Mouse (Mus musculus): ENCODE measurements around the gene Kcne2. TPM values are rescaled to one million over a fixed set of nuclear protein-coding genes. Genes with fewer than 3 reads are reported as not detected.

Gene Kcne2
- 0.15 and 0.24 TPM in 2 replicates for polyA plus RNA-seq (2014; fragmentation: Nextera tagmentation; extraction: Ambion mirVana)

- H3K9ac ChIP-seq (replicated peaks; ENCODE audit: low read depth, low read length), result no peak within 1 kb of the TSS
- H3K4me1 ChIP-seq (ENCODE audit: control insufficient read depth, insufficient read depth, low read length), result no peaks in the 10 kb centered on the region
- H3K9me3 ChIP-seq (ENCODE audit: control insufficient read depth, low read length), result no peaks in the 10 kb centered on the region
- ATAC-seq (ENCODE audit: low read depth), result no peak
- H3K4me2 ChIP-seq (ENCODE audit: low read depth, low read length), result no peak within 1 kb of the TSS
- H3K27me3 ChIP-seq (ENCODE audit: control insufficient read depth, insufficient read depth, low read length), result no peaks in the 10 kb centered on the region
- no peak within 1 kb of the TSS for H3K27ac ChIP-seq (ENCODE audit: low read depth, low read length)
- H3K4me3 ChIP-seq (ENCODE audit: low read depth, low read length), result no peak within 1 kb of the TSS
- WGBS, result 78% methylated on average over 10 of the region's 10 CpGs
- no peaks in the 10 kb centered on the region for H3K36me3 ChIP-seq (ENCODE audit: control insufficient read depth, insufficient read depth, low read length)
Measured at GRCm38 (mm10) chr16:92292101-92292500, at the start of gene Kcne2. Gene Kcne2, plus strand, starts transcription at chr16:92292389.

- Histone ChIP-seq H3K4me1 (ENCODE audit: control insufficient read depth, insufficient read depth, low read length) (no peaks in the 10 kb centered on the region), H3K4me3 (ENCODE audit: low read depth, low read length) (no peak overlapping the region), H3K36me3 (ENCODE audit: control insufficient read depth, insufficient read depth, low read length) (no peaks in the 10 kb centered on the region), H3K27me3 (ENCODE audit: control insufficient read depth, insufficient read depth, low read length) (no peaks in the 10 kb centered on the region), H3K9ac (replicated peaks; ENCODE audit: low read depth, low read length) (no peak overlapping the region), H3K9me3 (ENCODE audit: control insufficient read depth, low read length) (no peaks in the 10 kb centered on the region), H3K4me2 (ENCODE audit: low read depth, low read length) (no peak overlapping the region), H3K27ac (ENCODE audit: low read depth, low read length) (no peak overlapping the region)
- no peak for ATAC-seq (ENCODE audit: low read depth)
- 47% methylated on average over 2 of the region's 2 CpGs for WGBS
Measured at GRCm38 (mm10) chr16:92245909-92246308, 46.3 kb upstream of the Kcne2 start.

GRCm38 (mm10) chr16:92246974-92247373 lies 45.2 kb upstream of the Kcne2 start:
- no peak overlapping the region for H3K27ac ChIP-seq (ENCODE audit: low read depth, low read length)
- no peaks in the 10 kb centered on the region for H3K36me3 ChIP-seq (ENCODE audit: control insufficient read depth, insufficient read depth, low read length)
- no peaks in the 10 kb centered on the region for H3K27me3 ChIP-seq (ENCODE audit: control insufficient read depth, insufficient read depth, low read length)
- no peak overlapping the region for H3K4me3 ChIP-seq (ENCODE audit: low read depth, low read length)
- H3K4me1 ChIP-seq (ENCODE audit: control insufficient read depth, insufficient read depth, low read length), result no peaks in the 10 kb centered on the region
- no peak overlapping the region for H3K4me2 ChIP-seq (ENCODE audit: low read depth, low read length)
- no peaks in the 10 kb centered on the region for H3K9me3 ChIP-seq (ENCODE audit: control insufficient read depth, low read length)
- no peak for ATAC-seq (ENCODE audit: low read depth)
- H3K9ac ChIP-seq (replicated peaks; ENCODE audit: low read depth, low read length), result no peak overlapping the region
- 56% methylated on average over 2 of the region's 2 CpGs for WGBS

- no peak overlapping the region for H3K9ac ChIP-seq (replicated peaks; ENCODE audit: low read depth, low read length)
- no peak overlapping the region for H3K4me2 ChIP-seq (ENCODE audit: low read depth, low read length)
- H3K27ac ChIP-seq (ENCODE audit: low read depth, low read length), result no peak overlapping the region
- no peaks in the 10 kb centered on the region for H3K27me3 ChIP-seq (ENCODE audit: control insufficient read depth, insufficient read depth, low read length)
- 84% methylated on average over 11 of the region's 11 CpGs for WGBS
- no peaks in the 10 kb centered on the region for H3K9me3 ChIP-seq (ENCODE audit: control insufficient read depth, low read length)
- H3K36me3 ChIP-seq (ENCODE audit: control insufficient read depth, insufficient read depth, low read length), result no peaks in the 10 kb centered on the region
- no peak overlapping the region for H3K4me3 ChIP-seq (ENCODE audit: low read depth, low read length)
- H3K4me1 ChIP-seq (ENCODE audit: control insufficient read depth, insufficient read depth, low read length), result no peaks in the 10 kb centered on the region
- ATAC-seq (ENCODE audit: low read depth), result no peak
Measured at GRCm38 (mm10) chr16:92247700-92248099, 44.5 kb upstream of the Kcne2 start.

GRCm38 (mm10) chr16:92249681-92250080 lies 42.5 kb upstream of the Kcne2 start:
- Histone ChIP-seq H3K9ac (replicated peaks; ENCODE audit: low read depth, low read length) (no peak overlapping the region), H3K4me3 (ENCODE audit: low read depth, low read length) (no peak overlapping the region), H3K9me3 (ENCODE audit: control insufficient read depth, low read length) (no peaks in the 10 kb centered on the region), H3K36me3 (ENCODE audit: control insufficient read depth, insufficient read depth, low read length) (no peaks in the 10 kb centered on the region), H3K4me2 (ENCODE audit: low read depth, low read length) (no peak overlapping the region), H3K4me1 (ENCODE audit: control insufficient read depth, insufficient read depth, low read length) (no peaks in the 10 kb centered on the region), H3K27ac (ENCODE audit: low read depth, low read length) (no peak overlapping the region), H3K27me3 (ENCODE audit: control insufficient read depth, insufficient read depth, low read length) (no peaks in the 10 kb centered on the region)
- WGBS, result 78% methylated on average over 3 of the region's 3 CpGs
- ATAC-seq (ENCODE audit: low read depth), result no peak

GRCm38 (mm10) chr16:92250452-92250851 lies 41.7 kb upstream of the Kcne2 start:
- ATAC-seq (ENCODE audit: low read depth), result no peak
- Histone ChIP-seq H3K27me3 (ENCODE audit: control insufficient read depth, insufficient read depth, low read length) (no peaks in the 10 kb centered on the region), H3K4me3 (ENCODE audit: low read depth, low read length) (no peak overlapping the region), H3K9me3 (ENCODE audit: control insufficient read depth, low read length) (no peaks in the 10 kb centered on the region), H3K36me3 (ENCODE audit: control insufficient read depth, insufficient read depth, low read length) (no peaks in the 10 kb centered on the region), H3K27ac (ENCODE audit: low read depth, low read length) (no peak overlapping the region), H3K9ac (replicated peaks; ENCODE audit: low read depth, low read length) (no peak overlapping the region), H3K4me1 (ENCODE audit: control insufficient read depth, insufficient read depth, low read length) (no peaks in the 10 kb centered on the region), H3K4me2 (ENCODE audit: low read depth, low read length) (no peak overlapping the region)
- WGBS, result 95% methylated on average over 5 of the region's 5 CpGs

- no peak for ATAC-seq (ENCODE audit: low read depth)
- no peaks in the 10 kb centered on the region for H3K9me3 ChIP-seq (ENCODE audit: control insufficient read depth, low read length)
- no peaks in the 10 kb centered on the region for H3K27me3 ChIP-seq (ENCODE audit: control insufficient read depth, insufficient read depth, low read length)
- no peaks in the 10 kb centered on the region for H3K36me3 ChIP-seq (ENCODE audit: control insufficient read depth, insufficient read depth, low read length)
- no peak overlapping the region for H3K9ac ChIP-seq (replicated peaks; ENCODE audit: low read depth, low read length)
- H3K4me3 ChIP-seq (ENCODE audit: low read depth, low read length), result no peak overlapping the region
- no peak overlapping the region for H3K4me2 ChIP-seq (ENCODE audit: low read depth, low read length)
- no peak overlapping the region for H3K27ac ChIP-seq (ENCODE audit: low read depth, low read length)
- 77% methylated on average over 3 of the region's 3 CpGs for WGBS
- H3K4me1 ChIP-seq (ENCODE audit: control insufficient read depth, insufficient read depth, low read length), result no peaks in the 10 kb centered on the region
Measured at GRCm38 (mm10) chr16:92254316-92254715, 37.9 kb upstream of the Kcne2 start.

- WGBS, result 81% methylated on average over 12 of the region's 12 CpGs
- H3K4me1 ChIP-seq (ENCODE audit: control insufficient read depth, insufficient read depth, low read length), result no peaks in the 10 kb centered on the region
Measured at GRCm38 (mm10) chr16:92267861-92268260, 24.3 kb upstream of the Kcne2 start.

GRCm38 (mm10) chr16:92274516-92274915 lies 17.7 kb upstream of the Kcne2 start:
- no peaks in the 10 kb centered on the region for H3K4me1 ChIP-seq (ENCODE audit: control insufficient read depth, insufficient read depth, low read length)
- no peak for ATAC-seq (ENCODE audit: low read depth)
- H3K27ac ChIP-seq (ENCODE audit: low read depth, low read length), result no peak overlapping the region
- H3K27me3 ChIP-seq (ENCODE audit: control insufficient read depth, insufficient read depth, low read length), result no peaks in the 10 kb centered on the region
- no peak overlapping the region for H3K4me2 ChIP-seq (ENCODE audit: low read depth, low read length)
- H3K9me3 ChIP-seq (ENCODE audit: control insufficient read depth, low read length), result no peaks in the 10 kb centered on the region
- no peaks in the 10 kb centered on the region for H3K36me3 ChIP-seq (ENCODE audit: control insufficient read depth, insufficient read depth, low read length)
- 90% methylated on average over 5 of the region's 5 CpGs for WGBS
- no peak overlapping the region for H3K4me3 ChIP-seq (ENCODE audit: low read depth, low read length)
- no peak overlapping the region for H3K9ac ChIP-seq (replicated peaks; ENCODE audit: low read depth, low read length)

More at GRCm38 (mm10) chr16:92267861-92268260, 24.3 kb upstream of the Kcne2 start:
- Histone ChIP-seq H3K4me2 (ENCODE audit: low read depth, low read length) (no peak overlapping the region), H3K4me3 (ENCODE audit: low read depth, low read length) (no peak overlapping the region), H3K9me3 (ENCODE audit: control insufficient read depth, low read length) (no peaks in the 10 kb centered on the region), H3K27ac (ENCODE audit: low read depth, low read length) (no peak overlapping the region), H3K27me3 (ENCODE audit: control insufficient read depth, insufficient read depth, low read length) (no peaks in the 10 kb centered on the region), H3K9ac (replicated peaks; ENCODE audit: low read depth, low read length) (no peak overlapping the region), H3K36me3 (ENCODE audit: control insufficient read depth, insufficient read depth, low read length) (no peaks in the 10 kb centered on the region)
- no peak for ATAC-seq (ENCODE audit: low read depth)

- Histone ChIP-seq H3K4me2 (ENCODE audit: low read depth, low read length) (no peak overlapping the region), H3K9ac (replicated peaks; ENCODE audit: low read depth, low read length) (no peak overlapping the region), H3K27ac (ENCODE audit: low read depth, low read length) (no peak overlapping the region), H3K9me3 (ENCODE audit: control insufficient read depth, low read length) (no peaks in the 10 kb centered on the region), H3K4me1 (ENCODE audit: control insufficient read depth, insufficient read depth, low read length) (no peaks in the 10 kb centered on the region), H3K4me3 (ENCODE audit: low read depth, low read length) (no peak overlapping the region), H3K36me3 (ENCODE audit: control insufficient read depth, insufficient read depth, low read length) (no peaks in the 10 kb centered on the region), H3K27me3 (ENCODE audit: control insufficient read depth, insufficient read depth, low read length) (no peaks in the 10 kb centered on the region)
- WGBS, result 90% methylated on average over 4 of the region's 4 CpGs
- no peak for ATAC-seq (ENCODE audit: low read depth)
Measured at GRCm38 (mm10) chr16:92275526-92275925, 16.7 kb upstream of the Kcne2 start.

Measured in neural tube, embryonic 14.5 days (tissue).